Mouse (Mus musculus): ENCODE data around the gene Syt7. TPM values are rescaled to one million over a fixed set of nuclear protein-coding genes. Genes with fewer than 3 reads are reported as not detected.

Syt7 gene
- polyA plus RNA-seq (2012; rRNA removed), result 0.22 and 0.27 TPM in 2 replicates

DNA sequence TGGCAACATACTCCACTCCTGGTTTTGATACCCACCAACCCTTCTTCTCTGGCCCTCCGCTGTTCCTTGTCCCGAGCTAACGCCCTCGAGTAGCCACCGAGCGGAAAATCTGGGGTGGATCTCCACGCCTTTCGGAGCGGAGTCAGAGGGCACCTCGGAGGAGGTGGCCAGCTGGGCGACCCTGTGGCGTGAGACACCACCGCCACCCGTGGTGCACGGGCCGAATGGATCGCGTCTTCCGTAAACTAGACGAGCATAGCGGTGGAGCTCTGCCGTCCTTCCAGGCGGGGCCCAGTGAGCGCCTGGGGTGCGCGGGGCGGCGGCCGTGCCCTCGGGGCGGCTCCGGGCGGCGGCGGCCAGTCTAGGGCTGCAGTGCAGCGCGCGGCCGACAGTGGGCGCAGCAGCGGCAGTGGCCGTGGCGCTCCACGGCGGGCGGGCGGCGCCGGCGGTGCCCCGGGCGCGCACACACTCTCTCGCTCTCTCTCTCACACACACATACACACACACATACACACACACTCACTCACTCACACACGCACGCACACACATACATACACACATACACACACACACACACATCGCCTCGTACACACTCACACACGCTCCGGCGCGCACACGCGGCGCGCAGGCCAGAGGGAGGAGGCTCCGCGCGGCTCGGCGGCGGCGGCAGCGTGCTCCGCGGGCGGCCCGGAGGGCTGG, at the start of gene Syt7:
TSS of gene Syt7 (plus strand) at position 476 of the 699 bp plus-strand sequence.

DNA sequence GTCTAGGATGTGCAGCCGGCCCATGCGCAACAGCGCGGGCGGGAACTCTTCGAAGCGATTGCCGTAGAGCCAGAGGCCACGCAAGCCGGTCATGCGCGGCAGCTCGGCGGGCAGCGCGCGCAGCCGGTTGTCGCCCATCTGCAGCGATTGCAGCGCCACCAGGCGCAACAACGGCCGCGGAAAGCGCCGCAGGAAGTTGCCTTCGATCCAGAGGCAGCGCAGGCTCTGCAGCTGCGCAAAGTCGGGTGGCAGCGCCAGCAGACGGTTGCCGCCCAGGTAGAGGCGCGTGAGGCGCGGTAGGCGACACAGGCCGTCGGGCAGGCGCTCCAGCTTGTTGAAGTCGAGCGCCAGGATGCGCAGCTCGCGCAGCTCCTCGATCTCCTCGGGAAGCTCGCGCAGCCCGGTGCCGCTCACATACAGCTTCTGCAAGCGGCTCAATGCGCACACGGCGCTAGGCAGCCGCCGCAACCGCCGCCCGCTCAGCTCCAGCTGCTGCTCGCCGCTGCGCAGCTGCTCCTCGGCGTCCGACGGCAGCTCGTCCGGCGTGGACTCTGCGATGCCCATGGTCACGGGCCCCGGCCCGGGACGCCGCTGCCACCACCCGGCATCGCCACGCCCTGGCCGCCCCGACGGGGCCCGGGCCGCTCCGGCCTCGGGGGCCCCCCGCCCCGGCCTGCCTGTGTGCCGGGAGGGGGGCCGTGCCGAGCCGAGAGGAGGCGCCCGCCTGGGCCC, 68.0 kb downstream of the Syt7 start, which contains the start of gene Lrrc10b:
TSS of gene Lrrc10b (minus strand) at position 722 of the 732 bp plus-strand sequence.

DNA sequence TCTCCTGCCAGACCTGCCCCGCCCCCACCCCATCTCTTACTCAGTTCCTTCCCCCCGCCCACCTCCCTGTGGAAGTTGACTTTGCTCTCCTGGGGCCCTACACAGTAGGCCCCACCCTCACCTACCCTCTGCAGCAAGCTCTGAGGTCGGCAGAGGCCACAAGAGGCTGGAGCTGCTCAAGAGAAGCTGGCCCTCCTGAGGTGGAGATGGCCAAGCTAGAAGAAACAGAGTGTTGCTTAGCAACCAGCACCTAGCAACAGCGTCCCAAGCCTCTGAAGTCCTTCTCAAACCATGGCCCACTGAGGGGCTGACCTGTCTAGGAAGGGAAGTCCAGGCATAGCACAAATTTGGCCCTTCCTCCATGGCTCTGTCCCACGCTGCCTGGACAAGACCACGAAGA, 93.8 kb downstream of the Syt7 start, which contains the start of gene Ppp1r32:
TSS of gene Ppp1r32 (minus strand) at position 226 of the 400 bp plus-strand sequence.

Other genes starting within 250 kb of the Syt7 start
- gene Fads1, start 206.2 kb upstream of the Syt7 start, polyA plus RNA-seq (2012; rRNA removed), result 30.4 and 33.9 TPM in 2 replicates
- gene Tmem258, start 185.1 kb upstream of the Syt7 start, polyA plus RNA-seq (2012; rRNA removed), result 77.9 and 80.6 TPM in 2 replicates
- gene Fen1, start 184.9 kb upstream of the Syt7 start, polyA plus RNA-seq (2012; rRNA removed), result 70.1 and 84.8 TPM in 2 replicates
- gene Myrf, start 148.3 kb upstream of the Syt7 start, polyA plus RNA-seq (2012; rRNA removed), result 4.8 and 5.8 TPM in 2 replicates
- gene Dagla, start 84.2 kb upstream of the Syt7 start, polyA plus RNA-seq (2012; rRNA removed), result 0.33 TPM in 2 replicates
- 0.02 and 0.03 TPM in 2 replicates for gene Lrrc10b, start 68.4 kb downstream of the Syt7 start, polyA plus RNA-seq (2012; rRNA removed)
- 0.15 and 0.28 TPM in 2 replicates for gene Ppp1r32, start 93.8 kb downstream of the Syt7 start, polyA plus RNA-seq (2012; rRNA removed)
- gene Cpsf7, start 136.2 kb downstream of the Syt7 start, polyA plus RNA-seq (2012; rRNA removed), result 21.9 and 25.9 TPM in 2 replicates
- 19.4 and 23.6 TPM in 2 replicates for gene Sdhaf2, start 137.1 kb downstream of the Syt7 start, polyA plus RNA-seq (2012; rRNA removed)
- 8.9 and 10.5 TPM in 2 replicates for gene Tmem216, start 167.1 kb downstream of the Syt7 start, polyA plus RNA-seq (2012; rRNA removed)
- gene Cyb561a3, start 188.1 kb downstream of the Syt7 start, polyA plus RNA-seq (2012; rRNA removed), result 8.3 and 10.2 TPM in 2 replicates
- 7.6 and 8.8 TPM in 2 replicates for gene Tmem138, start 188.3 kb downstream of the Syt7 start, polyA plus RNA-seq (2012; rRNA removed)
- 86.3 and 108 TPM in 2 replicates for gene Ddb1, start 216.2 kb downstream of the Syt7 start, polyA plus RNA-seq (2012; rRNA removed)
- gene Tkfc, start 216.6 kb downstream of the Syt7 start, polyA plus RNA-seq (2012; rRNA removed), result 10.6 and 12.6 TPM in 2 replicates
- gene Vwce, start 245.1 kb downstream of the Syt7 start, polyA plus RNA-seq (2012; rRNA removed), result 5.1 and 7.6 TPM in 2 replicates